Mouse (Mus musculus) embryonic facial prominence, embryonic 12.5 days (tissue): ENCODE data around the gene 1700020D05Rik. TPM values are rescaled to one million over a fixed set of nuclear protein-coding genes. Genes with fewer than 3 reads are reported as not detected.
"Not testable (repeated sequence)": the region's sequence is repeated elsewhere in the genome, so short reads cannot be mapped to it uniquely, and the experiment has no call there.

Experiments
- ATAC-seq: fragments of 200-750 bp; cut with Nextera tagmentation; 2 replicates; pipeline ENCODE4 v1.8.0; 2017; ENCODE audit not compliant: insufficient number of reproducible peaks, insufficient read depth, low FRiP score, low TSS enrichment
- H3K27ac ChIP-seq: fragments of 300-500 bp; sonication (generic); 2 replicates; pipeline ENCODE4 v1.5.1; 2016; ENCODE audit warnings: mild to moderate bottlenecking
- H3K27me3 ChIP-seq: fragments of 300-500 bp; sonication (generic); 2 replicates; pipeline ENCODE4 v1.6.1; 2016; ENCODE audit warnings: mild to moderate bottlenecking, moderate library complexity
- H3K36me3 ChIP-seq: fragments of 300-500 bp; sonication (generic); 2 replicates; pipeline ENCODE4 v1.6.1; 2016; ENCODE audit warnings: mild to moderate bottlenecking
- H3K4me1 ChIP-seq: fragments of 300-500 bp; sonication (generic); 2 replicates; pipeline ENCODE4 v1.6.1; 2016
- H3K4me2 ChIP-seq: fragments of 300-500 bp; sonication (generic); replicated peaks from 2 replicates; pipeline ENCODE4 v1.6.1; 2016; ENCODE audit warnings: mild to moderate bottlenecking, moderate library complexity
- H3K4me3 ChIP-seq: fragments of 300-500 bp; sonication (generic); 2 replicates; pipeline ENCODE4 v1.5.1; 2016; ENCODE audit warnings: mild to moderate bottlenecking
- H3K9ac ChIP-seq: fragments of 300-500 bp; sonication (generic); 2 replicates; pipeline ENCODE4 v1.6.1; 2016; ENCODE audit warnings: mild to moderate bottlenecking, moderate library complexity
- H3K9me3 ChIP-seq: fragments of 300-500 bp; sonication (generic); 2 replicates; pipeline ENCODE4 v1.6.1; 2016; ENCODE audit warnings: mild to moderate bottlenecking, moderate library complexity
- WGBS: fragments of 180-500 bp; shearing (Covaris S2); methylation state at CpG from one replicate; pipeline ENCODE4 v1.1.7; 2016; 5-methylcytosine and 5-hydroxymethylcytosine counted together
- polyA plus RNA-seq: library from polyadenylated mRNA; unstranded; fragments of >200 nt; fragmentation: Nextera tagmentation; extraction: Ambion mirVana; gene quantifications from 2 replicates; pipeline ENCODE4 v1.2.1, GENCODE M21; 2016

Gene 1700020D05Rik
- polyA plus RNA-seq, 1 experiment from 2014 or later, result 0.15 TPM

DNA sequence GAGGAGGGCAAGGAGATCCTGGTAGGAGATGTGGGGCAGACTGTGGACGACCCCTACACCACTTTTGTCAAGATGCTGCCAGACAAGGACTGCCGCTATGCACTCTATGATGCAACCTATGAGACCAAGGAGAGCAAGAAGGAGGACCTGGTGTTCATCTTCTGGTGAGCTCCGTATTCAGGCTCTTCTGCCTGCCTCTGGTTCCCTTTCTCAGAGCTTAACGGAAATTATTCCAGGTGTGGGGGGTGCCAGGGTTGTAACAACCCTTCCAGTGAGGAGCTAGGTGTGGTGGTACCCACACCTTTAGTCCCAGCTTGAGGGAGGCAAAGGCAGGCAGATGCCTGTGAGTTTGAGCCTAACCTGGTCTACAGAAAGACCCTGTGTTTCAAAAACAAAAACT, 10.9 kb downstream of the 1700020D05Rik start:
- Histone ChIP-seq H3K27me3 (no peaks in the 10 kb centered on the region), H3K4me3 (no peak overlapping the region), H3K36me3 (peaks cover 54% of the 10 kb centered on the region), H3K4me1 (peaks cover 10% of the 10 kb centered on the region), H3K27ac (no peak overlapping the region), H3K9me3 (no peaks in the 10 kb centered on the region), H3K9ac (no peak overlapping the region), H3K4me2 (no peak overlapping the region)
- 87% methylated on average over 4 of the region's 4 CpGs for WGBS
- ATAC-seq, result no peak

DNA sequence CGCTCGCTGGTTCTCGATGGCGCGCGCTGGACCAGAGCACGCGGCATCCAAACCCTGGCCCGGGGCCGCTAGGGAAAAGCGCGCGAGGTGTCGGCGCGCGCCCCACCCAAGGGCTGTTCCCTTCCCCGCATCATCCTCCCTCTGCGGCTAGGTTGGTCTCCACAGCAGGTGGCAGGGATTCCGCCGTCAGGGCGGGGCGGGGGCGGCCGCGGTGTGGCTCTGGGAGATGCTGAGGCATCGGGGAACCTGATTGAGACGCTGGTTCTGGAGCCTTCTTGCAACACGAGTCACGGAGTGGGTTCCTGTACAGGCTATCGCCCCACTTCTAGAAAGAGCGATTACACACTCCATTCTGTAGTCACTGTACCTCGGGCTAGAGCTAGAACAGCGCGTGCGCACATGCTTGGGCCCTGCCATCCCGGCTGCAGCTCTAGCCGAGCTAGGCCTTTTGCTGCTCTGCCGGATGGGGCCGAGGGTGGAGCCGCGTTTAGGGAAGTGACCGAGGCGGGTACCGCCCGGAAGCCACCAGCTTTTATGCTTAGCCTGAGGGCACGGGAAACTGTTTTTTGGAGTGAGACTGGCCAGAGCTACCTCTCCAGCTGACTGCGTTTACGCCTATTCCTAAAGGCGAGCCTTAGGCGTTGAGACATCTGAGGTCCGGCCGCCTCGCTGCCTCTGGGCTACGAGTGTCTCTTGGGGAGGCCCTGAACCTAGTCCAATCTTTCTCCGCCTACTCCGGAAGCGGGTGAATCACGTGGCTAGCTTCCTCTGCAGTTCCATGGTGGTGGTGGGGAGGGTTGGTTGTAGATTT, 12.5 kb downstream of the 1700020D05Rik start:
- Histone ChIP-seq H3K27me3 (no peaks in the 10 kb centered on the region), H3K27ac (peak overlapping the region; percentile 98), H3K4me1 (peaks cover 25% of the 10 kb centered on the region), H3K9ac (peak overlapping the region; percentile 97), H3K4me2 (peak overlapping the region; percentile 78), H3K36me3 (peaks cover 41% of the 10 kb centered on the region), H3K4me3 (peak overlapping the region; percentile 98), H3K9me3 (no peaks in the 10 kb centered on the region)
- no peak; the same call in 1 of the 2 replicates for ATAC-seq
- WGBS, result under 1% methylated on average over 59 of the region's 59 CpGs

DNA sequence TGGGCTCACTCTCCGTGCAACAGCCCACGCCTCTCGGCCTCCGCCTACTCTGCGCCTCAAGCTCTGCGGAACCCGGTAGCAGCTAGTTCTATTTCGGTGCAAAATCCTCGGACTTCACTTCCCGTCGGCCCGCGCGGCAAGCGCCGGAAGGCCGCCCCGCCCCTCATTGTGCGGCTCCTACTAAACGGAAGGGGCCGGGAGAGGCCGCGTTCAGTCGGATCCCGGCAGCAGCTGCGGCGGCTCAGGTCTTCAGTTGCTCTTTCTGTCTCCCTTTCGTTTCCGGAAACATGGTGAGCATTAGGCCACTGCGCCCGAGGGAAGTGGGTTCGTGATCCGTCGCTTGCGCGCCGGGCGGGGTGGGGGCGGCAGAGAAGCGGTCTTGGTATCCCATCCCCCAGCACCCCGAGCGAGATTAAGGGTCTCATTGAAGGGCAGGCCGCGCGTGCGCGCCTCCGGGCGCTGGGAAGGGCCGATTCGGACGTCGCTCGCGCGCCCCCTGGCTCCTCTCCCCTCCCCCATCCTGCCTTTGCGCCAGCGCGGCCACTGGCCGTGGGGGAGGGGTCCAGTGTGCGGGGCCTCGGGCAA, 13.2 kb downstream of the 1700020D05Rik start, which contains the start of gene Cfl1:
Gene Cfl1 (plus strand): TSS at position 143 of the 585 bp plus-strand sequence.
- Histone ChIP-seq H3K27ac (peak within 1 kb of the TSS; percentile 98), H3K4me2 (peak within 1 kb of the TSS; percentile 81), H3K36me3 (peaks cover 41% of the 10 kb centered on the region), H3K9ac (peak within 1 kb of the TSS; percentile 97), H3K9me3 (no peaks in the 10 kb centered on the region), H3K4me1 (peaks cover 25% of the 10 kb centered on the region), H3K27me3 (no peaks in the 10 kb centered on the region), H3K4me3 (peak within 1 kb of the TSS; percentile 98)
- under 1% methylated on average over 62 of the region's 62 CpGs for WGBS
- ATAC-seq, result peak; percentile 38; the same call in 1 of the 2 replicates

DNA sequence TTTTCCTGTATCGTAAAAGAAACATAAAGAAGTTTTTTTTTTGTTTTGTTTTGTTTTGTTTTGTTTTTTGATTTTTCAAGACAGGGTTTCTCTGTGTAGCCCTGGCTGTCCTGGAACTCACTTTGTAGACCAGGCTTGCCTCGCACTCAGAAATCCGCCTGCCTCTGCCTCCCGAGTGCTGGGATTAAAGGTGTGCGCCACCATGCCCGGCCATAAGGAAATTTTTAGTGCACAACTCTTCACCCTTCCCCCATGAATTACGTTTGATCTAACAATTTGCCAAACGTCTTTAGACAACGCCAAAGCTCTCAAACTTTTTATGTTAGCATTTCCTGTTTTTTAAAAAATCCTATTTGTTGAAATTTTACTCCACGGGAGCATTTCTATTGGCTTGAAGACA, 13.9 kb downstream of the 1700020D05Rik start:
- H3K4me2 ChIP-seq, result peak overlapping the region; percentile 81
- peak overlapping the region; percentile 98; the same call in 1 of the 2 replicates for H3K4me3 ChIP-seq
- not testable (repeated sequence) for H3K9ac ChIP-seq, ATAC-seq, H3K9me3 ChIP-seq, H3K27me3 ChIP-seq
- peak overlapping the region; percentile 98 for H3K27ac ChIP-seq
- peaks cover 44% of the 10 kb centered on the region for H3K36me3 ChIP-seq
- WGBS, result 53% methylated on average over 10 of the region's 10 CpGs
- peaks cover 25% of the 10 kb centered on the region for H3K4me1 ChIP-seq

DNA sequence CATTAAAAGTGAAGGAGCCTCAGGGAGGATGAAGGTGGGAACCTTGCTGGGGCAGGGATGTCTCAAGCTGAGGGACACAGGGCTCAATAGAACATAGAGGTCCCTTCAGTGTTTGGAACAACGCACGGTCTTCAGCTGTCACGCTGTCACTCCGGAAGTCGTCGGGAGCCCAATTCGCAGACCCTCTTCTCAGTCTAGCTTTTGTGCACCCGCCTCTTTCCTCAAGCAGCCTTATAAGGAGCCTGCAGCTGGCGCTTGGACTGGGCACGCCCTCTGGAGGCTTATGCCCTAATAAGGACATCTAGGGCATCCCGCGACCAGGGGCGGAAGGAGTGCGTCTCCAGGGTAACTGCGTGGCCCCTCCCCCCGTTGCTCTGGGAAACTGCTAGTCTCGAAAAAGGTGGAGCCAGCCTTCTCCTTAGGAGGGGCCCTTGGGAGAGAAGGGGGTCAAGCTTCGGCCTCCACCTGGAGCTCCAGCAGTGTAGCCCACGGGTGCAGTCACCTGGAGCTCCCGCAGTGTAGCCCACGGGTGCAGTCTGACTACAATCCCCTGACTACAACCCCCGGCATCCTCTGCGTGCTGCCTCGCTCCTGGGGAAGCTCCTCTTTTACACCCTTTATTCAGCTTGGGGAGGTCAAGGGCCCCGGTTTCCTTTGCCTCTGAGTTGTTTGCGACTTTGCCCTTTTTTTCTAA, 14.6 kb downstream of the 1700020D05Rik start:
- Histone ChIP-seq H3K9me3 (no peaks in the 10 kb centered on the region), H3K4me2 (peak overlapping the region; percentile 81), H3K9ac (peak overlapping the region; percentile 53), H3K4me1 (peaks cover 25% of the 10 kb centered on the region), H3K4me3 (peak overlapping the region; percentile 51), H3K27ac (peak overlapping the region; percentile 98), H3K36me3 (peaks cover 44% of the 10 kb centered on the region), H3K27me3 (no peaks in the 10 kb centered on the region)
- ATAC-seq, result peak; percentile 89
- 0% methylated on average over 26 of the region's 26 CpGs for WGBS

DNA sequence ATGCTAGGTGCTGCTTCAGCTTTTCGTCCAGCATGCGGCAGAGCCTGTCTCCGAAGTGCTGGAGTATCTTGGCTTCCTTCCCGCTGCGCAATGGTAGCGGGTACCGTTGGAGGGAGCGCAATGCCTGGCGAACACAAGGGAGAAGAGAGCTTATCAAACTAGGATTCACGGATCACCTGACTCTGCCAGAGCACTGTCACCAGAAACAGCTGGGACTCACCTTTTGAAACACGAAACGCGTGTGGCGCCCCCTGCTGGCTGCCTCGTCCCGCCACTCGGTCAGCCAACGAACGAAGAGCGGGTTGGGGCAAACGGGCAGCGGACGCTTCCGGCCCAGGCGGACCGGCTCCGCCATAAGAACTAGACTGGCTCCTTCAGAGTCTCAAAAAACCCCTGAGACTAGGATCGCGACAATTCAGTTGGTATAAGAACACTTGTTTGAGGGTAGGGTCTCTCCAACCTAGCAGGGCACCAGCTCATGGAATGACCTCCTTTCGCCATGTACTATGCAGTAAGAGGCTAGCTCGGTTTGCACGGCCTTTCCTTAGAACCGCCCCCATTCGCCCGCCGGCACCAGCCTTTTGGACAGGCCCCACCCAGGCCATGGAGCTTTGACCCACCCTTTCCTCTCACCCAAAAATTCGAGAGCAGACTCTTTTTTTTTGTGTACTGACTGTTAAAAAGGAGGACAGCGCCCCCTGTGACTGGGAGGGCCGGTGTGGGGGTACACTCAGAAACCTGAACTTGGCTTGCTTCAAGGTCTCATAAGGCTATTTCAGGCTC, 15.6 kb downstream of the 1700020D05Rik start, which contains the start of gene Mus81:
Gene Mus81 (minus strand): TSS at position 635 of the 783 bp plus-strand sequence.
- H3K4me2 ChIP-seq, result peak within 1 kb of the TSS; percentile 81
- WGBS, result under 1% methylated on average over 39 of the region's 39 CpGs
- peaks cover 44% of the 10 kb centered on the region for H3K36me3 ChIP-seq
- H3K9me3 ChIP-seq, result no peaks in the 10 kb centered on the region
- ATAC-seq, result peak; percentile 70
- H3K27ac ChIP-seq, result peak within 1 kb of the TSS; percentile 98
- H3K4me1 ChIP-seq, result peaks cover 25% of the 10 kb centered on the region
- peak within 1 kb of the TSS; percentile 51 for H3K4me3 ChIP-seq
- no peaks in the 10 kb centered on the region for H3K27me3 ChIP-seq
- peak within 1 kb of the TSS; percentile 65 for H3K9ac ChIP-seq

DNA sequence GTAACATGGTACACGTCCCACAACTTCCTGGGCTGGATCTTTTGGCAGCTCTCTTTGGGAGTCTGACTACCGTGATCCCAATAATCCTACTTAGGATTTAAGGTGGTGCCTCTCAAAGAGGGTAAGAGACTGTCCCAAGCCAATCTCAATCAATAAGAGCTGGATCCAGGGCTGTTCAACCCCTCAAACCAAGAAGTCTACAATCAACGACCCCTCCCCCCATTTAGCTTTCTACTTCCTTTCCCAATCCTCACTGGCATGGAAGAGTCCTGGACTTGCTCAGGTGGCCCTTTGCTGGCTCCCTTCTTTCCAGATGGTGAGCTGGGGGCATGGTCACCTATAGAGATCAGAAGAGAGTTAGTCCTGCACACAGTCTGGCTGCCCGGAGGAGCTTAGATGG, 16.8 kb downstream of the 1700020D05Rik start:
- H3K27ac ChIP-seq, result 0 out of 2 replicates have a peak overlapping the region, but pooled peaks have one; percentile 98
- no peak for ATAC-seq
- peak overlapping the region; percentile 81 for H3K4me2 ChIP-seq

DNA sequence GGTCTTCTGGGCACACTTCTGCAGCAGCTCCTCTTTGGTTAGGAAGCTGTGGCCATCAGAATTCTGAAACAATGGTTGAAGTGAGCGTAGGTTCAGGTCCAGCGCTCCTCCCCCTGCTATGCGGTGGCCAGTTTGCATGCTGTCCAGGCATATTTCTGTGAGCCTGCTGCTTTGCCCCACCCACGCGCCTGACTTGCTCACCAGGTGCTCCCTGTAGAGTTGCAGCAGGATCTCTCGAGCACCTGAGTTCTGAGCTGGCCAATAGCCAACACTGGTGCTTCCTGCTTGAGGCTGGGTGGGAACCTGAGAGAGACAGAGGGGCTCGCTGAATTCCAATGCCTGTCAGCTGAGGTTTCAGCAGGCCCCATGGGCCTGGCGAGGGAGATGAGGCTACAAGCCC, 17.3 kb downstream of the 1700020D05Rik start:
- H3K27me3 ChIP-seq, result no peaks in the 10 kb centered on the region
- H3K4me1 ChIP-seq, result peaks cover 14% of the 10 kb centered on the region
- no peaks in the 10 kb centered on the region for H3K9me3 ChIP-seq
- peaks cover 50% of the 10 kb centered on the region for H3K36me3 ChIP-seq
- no peak overlapping the region for H3K9ac ChIP-seq
- ATAC-seq, result no peak
- no peak overlapping the region for H3K4me3 ChIP-seq
- 80% methylated on average over 8 of the region's 8 CpGs for WGBS
- H3K4me2 ChIP-seq, result 0 out of 2 replicates have a peak overlapping the region, but pooled peaks have one; percentile 81
- H3K27ac ChIP-seq, result no peak overlapping the region

More for the DNA sequence above, 16.8 kb downstream of the 1700020D05Rik start:
- Histone ChIP-seq H3K36me3 (peaks cover 46% of the 10 kb centered on the region), H3K4me3 (0 out of 2 replicates have a peak overlapping the region, but pooled peaks have one; percentile 51), H3K9ac (no peak overlapping the region), H3K4me1 (peaks cover 15% of the 10 kb centered on the region), H3K9me3 (no peaks in the 10 kb centered on the region), H3K27me3 (no peaks in the 10 kb centered on the region)
- 91% methylated on average over 4 of the region's 4 CpGs for WGBS

DNA sequence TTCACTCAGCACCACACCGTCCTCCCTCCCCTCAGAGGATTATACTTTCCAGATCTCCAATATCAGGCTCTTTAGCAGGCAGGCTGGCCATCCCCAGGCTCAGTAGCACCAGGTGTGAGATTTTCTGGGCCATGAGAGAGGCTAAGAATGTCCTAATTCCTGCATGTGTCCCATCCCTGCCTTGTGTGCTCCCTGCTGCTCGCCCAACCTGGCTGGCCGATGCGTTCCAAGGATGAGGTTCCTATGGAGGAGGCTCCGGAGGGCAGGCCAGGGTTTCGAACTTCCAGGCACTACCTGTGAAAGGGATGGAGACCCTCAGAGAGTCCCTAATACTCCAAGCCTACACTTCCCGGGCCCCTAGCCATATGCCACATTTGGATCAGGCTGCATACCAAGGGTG, 17.8 kb downstream of the 1700020D05Rik start:
- Histone ChIP-seq H3K36me3 (peaks cover 55% of the 10 kb centered on the region), H3K4me2 (no peak overlapping the region), H3K9ac (no peak overlapping the region), H3K27me3 (no peaks in the 10 kb centered on the region), H3K27ac (no peak overlapping the region), H3K4me1 (peaks cover 14% of the 10 kb centered on the region), H3K4me3 (no peak overlapping the region), H3K9me3 (no peaks in the 10 kb centered on the region)
- 91% methylated on average over 7 of the region's 7 CpGs for WGBS
- ATAC-seq, result no peak

DNA sequence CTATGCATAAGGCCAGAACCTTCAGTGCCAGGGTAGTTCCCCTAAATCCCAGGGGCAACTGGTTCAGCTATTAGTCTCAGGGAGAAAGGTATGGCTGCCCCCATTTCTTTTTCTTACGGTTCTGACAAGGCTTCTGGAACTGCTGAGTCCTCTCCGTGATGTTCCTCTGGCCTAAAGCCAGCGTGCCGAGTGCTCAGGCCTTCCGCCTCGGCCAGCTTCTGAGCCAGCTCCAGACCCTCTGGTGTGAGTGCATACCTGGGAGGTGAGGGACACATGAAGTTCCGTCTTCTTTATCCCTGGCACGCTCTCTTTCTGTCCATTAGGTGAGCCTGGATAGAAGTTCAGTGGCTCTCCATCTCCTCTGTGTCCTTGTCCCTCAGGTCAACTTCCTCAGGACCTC, 18.2 kb downstream of the 1700020D05Rik start:
- Histone ChIP-seq H3K4me2 (no peak overlapping the region), H3K4me3 (no peak overlapping the region), H3K9me3 (no peaks in the 10 kb centered on the region), H3K9ac (no peak overlapping the region), H3K27ac (no peak overlapping the region), H3K36me3 (peaks cover 59% of the 10 kb centered on the region), H3K27me3 (no peaks in the 10 kb centered on the region), H3K4me1 (peaks cover 14% of the 10 kb centered on the region)
- WGBS, result 93% methylated on average over 8 of the region's 8 CpGs
- ATAC-seq, result no peak

DNA sequence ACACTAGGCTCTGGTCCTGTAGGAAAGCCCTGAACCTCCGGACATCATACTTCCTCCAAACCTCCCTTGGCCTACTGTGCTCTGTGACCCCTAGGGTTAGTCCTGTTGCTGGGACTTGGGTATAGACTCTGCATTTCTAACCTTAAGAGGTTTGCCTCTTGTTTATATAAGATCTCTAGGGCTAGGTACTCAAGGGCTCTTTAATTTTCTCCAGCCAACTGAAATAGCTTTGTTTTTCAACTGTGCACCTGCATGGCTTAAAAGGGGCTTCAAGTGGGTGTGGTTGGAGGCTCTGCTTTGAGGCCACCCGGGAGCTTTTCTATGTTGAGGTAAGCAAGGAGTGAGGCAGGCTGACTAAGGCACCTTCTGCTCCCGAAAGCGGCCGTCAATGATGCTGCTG, 19.1 kb downstream of the 1700020D05Rik start:
- Histone ChIP-seq H3K9ac (no peak overlapping the region), H3K36me3 (peaks cover 66% of the 10 kb centered on the region), H3K27ac (no peak overlapping the region), H3K27me3 (no peaks in the 10 kb centered on the region), H3K4me3 (no peak overlapping the region), H3K9me3 (no peaks in the 10 kb centered on the region), H3K4me1 (peaks cover 14% of the 10 kb centered on the region), H3K4me2 (no peak overlapping the region)
- 94% methylated on average over 5 of the region's 5 CpGs for WGBS
- ATAC-seq, result no peak
